Mouse (Mus musculus) effector memory CD4-positive, alpha-beta T cell, adult 7 months (primary cell): ENCODE measurements around the gene Arl13b. TPM values are rescaled to one million over a fixed set of nuclear protein-coding genes. Genes with fewer than 3 reads are reported as not detected.

ENCODE experiments used
- polyA plus RNA-seq: library from polyadenylated mRNA; unstranded; fragments of 100-300 nt; shearing (Covaris generic); gene quantifications from one replicate; pipeline ENCODE4 v1.2.1, GENCODE M21; 2017

Gene Arl13b
- polyA plus RNA-seq: 51.7 TPM

DNA sequence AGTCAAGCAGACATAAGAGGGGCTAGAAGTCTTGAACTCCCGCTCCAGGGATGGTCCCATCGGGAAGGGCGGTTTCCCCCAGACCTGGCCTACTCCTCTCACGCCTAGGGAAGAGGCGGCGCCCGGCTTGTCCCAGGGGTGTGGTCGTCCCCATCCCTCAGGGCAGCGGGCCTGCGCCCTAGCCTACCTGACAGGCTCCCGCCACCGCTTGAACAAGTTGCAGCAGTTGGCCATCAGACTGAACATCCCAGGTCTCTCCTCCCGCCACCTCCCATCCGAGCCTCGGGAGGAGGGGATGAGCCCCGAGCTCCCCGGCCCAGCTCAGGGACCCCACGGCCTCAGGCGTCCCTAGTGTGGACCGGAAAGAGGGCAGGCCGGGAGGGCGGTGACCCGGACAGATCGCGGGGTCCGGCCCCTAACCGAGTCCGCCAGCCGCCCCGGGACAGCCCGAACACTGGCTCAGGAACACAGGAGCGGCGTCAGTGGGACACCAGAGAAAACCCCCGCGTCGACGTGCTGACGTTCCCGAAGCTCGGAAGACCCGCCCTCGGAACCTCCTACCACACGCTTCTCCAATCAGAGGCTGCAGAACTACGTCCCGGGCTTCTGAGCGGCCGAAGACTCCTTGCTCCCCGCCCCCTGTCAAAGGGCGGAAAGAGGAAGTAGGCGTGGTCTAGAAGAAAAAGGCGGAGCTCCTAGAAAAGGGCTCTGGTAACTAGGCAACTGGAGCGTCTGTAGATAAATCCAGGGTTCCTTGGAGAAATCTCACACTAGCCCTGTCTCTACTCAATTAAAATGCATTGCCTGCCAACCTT lies at the start of gene Arl13b:
Gene Arl13b (minus strand): TSS at position 543 of the 815 bp plus-strand sequence.

DNA sequence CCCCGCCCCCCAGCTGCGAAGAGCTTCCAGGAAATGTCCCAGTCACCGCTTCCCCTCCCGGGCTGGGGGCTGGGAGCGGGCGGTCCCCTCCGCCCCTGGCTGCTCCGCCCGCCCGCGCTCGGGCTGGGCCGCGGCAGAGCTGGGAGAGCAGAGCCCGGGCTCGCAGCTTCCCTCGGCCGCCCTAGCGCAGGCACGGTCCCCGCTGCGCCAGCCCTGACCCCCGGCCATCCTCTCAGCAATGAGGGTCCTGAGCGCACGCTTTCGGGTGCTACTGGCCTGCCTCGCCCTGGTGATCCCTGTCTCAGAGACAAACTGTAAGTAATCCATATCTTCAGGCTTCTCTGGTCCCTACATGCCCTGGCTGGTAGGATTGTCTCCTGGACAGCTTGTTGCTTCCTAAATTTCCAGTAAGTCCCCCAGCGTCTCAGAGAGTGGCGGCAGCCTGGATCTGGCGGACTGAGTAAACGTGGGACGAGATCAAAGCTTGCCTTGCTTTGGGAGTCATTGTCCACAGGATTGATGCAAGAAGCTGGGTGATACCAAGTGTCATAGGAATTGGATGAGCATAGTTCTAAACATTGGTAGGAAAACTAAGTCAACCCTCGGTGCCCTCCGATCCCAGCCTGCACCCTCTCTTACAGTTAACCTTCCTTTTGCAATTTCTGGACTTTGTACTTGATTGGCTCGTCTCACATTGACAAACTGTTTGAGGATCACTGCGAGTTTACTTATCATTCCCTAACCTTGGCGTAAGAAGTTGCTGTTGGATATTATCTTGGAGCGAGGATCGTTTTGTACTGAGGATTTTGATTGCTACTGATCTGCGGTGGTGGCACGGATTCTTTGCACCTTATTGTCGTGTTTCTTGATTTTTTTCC lies 7.6 kb upstream of the Arl13b start, which contains the start of gene Pros1:
Gene Pros1 (plus strand): TSS at position 117 of the 878 bp plus-strand sequence.

DNA sequence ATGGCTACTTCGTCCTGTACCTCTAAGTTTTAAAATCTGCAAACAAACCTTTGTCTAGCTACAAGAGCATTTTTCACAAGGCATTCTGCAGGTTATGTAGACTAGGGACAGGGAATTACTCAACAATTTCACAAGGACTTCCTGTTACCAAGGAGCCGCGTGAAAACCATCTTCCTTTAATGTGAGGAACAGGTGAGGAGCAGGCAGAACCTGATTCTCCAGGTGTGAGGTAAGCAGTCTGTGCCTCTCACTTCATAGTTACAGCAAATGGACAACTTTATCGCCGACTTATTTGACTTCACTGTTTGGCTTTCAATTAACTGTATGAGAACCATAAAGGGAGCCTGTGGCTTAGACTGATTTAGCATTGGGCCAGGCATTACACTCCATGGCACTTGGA lies 32.3 kb downstream of the Arl13b start, which contains the start of gene Stx19:
Gene Stx19 (plus strand): TSS at position 186 of the 400 bp plus-strand sequence.

DNA sequence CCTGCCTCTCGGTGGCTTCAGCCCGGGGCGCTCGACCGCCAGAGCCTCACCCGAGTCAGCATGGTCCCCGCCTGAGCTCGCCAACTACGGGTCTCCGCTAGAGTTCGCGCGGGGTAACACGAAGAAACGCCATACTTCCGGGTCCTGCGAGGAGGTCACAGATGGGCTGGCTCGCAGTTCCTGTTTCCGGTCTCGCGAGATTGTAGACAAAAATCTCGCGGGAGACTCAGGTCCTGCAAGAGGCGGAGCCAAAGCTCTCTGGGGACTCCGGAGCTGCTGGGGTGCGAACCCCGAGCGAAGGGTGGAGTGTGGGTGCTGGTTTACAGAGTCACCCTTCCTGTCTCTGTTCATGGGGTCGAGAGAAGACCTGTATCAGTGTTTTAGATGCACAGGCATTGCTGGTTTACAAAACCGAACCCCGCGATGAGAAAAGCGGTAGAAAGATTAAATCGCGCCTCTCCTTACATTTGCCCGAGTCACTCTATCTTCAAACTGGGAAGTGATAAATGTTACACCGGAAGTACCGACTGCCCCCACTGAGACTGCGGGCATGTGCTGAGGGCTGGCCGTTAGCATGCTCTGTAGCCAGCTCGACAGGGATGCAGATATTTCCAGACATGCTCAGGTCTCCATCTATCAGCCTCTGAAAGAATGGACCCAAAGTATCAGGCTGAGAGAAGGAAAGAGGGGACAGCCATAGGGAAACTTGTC lies 60.1 kb downstream of the Arl13b start, which contains the start of gene Nsun3:
Gene Nsun3 (minus strand): TSS at position 198 of the 711 bp plus-strand sequence.

Other genes with a start within 250 kb of the Arl13b start
- gene Nsun3, start 60.2 kb downstream of the Arl13b start, polyA plus RNA-seq: 15.3 TPM
- 1.2 TPM for gene Stx19, start 32.4 kb downstream of the Arl13b start, polyA plus RNA-seq
- 7.8 TPM for gene Pros1, start 7.3 kb upstream of the Arl13b start, polyA plus RNA-seq